Mouse (Mus musculus) fibroblast of lung, adult 2 months (primary cell): ENCODE data around the gene Spaar.
A peak's percentile ranks its signal among the peaks of the same experiment; 100 is the strongest.

Experiments used
- DNase-seq: peaks from one replicate; pipeline ENCODE4 v3.0.0-alpha.2; 2011; ENCODE audit warnings: low read depth

Spaar gene

DNA sequence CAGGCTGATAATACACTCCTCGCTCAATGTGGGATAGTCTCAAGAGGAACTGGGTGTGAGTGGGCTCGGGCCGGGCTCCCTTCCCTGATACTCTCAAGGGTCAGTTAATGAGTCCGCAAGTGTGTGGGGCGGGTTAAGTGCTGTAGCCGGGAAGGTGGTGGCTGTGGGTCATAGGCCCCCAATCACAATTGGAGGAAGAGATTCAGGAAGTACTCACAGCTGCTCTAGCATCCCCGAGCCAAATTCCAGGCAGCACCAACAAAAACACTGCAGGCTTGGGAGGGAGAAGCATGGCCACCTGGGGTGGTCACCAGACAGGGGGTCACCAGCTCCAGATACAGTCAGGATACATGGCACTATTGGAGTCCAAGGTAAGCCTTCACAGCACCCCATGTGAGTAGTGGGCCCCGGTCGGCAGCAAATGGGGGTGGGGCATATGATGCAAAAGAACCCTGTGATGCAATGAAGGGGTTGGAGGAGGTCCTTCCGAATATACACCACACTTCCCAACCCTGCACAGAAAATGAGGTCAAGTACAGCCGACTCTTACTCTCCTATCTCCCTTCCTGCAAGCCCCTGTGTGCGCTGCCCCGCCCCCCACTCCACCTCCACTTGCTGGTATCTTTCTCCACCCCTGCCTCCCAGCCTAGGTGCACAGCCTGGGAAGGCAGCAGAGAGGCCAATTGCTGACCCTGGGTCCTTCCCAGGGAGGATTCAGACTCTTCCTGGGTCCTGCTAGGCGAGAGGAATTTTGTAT lies at the start of gene Spaar:
Spaar (plus strand) TSS at position 241 of the 757 bp plus-strand sequence.
- no peak for DNase-seq

DNA sequence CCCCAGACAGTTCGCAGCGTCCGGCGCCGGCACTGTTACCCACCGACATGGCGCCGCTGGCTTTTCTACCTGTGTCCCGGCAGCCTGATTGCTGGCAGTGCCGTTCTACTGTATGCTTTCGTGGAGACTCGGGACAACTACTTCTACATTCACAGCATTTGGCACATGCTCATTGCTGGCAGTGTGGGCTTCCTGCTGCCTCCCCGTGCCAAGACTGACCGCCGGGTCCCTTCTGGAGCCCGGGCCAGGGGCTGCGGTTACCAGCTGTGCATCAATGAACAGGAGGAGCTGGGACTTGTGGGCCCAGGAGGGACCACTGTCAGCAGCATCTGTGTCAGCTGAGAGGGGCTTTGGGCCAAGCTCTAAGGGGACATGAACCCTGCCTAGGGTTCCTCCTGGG lies 39.8 kb upstream of the Spaar start:
- no peak for DNase-seq

DNA sequence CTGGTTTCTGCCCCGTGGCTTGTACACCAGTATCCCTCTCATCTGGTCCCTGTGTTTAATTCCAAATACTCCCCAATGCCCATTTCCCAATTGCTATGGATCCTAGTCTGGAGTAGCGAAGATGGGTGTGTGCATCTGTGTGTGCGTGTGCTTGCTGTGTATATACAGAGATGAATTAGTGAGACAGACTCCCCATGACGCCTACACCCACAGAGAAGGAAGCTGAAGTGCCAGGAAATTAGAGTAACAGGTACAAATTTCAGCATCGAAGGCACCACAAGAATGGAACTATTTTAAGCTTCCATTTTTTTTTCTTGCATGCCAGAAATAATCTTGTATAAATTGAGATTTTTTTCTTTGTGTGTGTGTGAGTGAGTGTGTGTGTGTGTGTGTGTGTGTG lies 38.8 kb upstream of the Spaar start:
- DNase-seq = no peak

DNA sequence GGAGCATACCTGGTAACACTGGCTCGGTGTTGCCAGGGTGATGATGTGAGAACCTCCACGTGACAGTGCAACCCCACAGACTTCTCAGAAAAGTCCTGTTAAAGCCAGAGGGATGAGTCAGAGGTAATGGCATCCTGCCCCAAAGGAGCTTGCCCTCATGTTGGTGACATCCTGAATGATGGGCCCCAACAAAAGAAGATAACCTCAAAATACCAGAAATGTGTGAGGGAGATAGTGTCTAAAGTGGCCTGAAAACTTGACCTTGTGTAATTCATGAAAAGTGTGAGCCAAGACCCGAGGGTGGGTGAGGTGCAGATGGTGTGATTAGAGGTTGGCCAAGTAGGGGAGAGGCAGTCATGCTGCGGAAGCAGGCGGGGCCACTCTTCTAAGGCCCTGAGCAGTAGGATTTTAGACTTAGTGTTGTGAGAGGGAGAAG lies 36.0 kb upstream of the Spaar start:
- DNase-seq = no peak

DNA sequence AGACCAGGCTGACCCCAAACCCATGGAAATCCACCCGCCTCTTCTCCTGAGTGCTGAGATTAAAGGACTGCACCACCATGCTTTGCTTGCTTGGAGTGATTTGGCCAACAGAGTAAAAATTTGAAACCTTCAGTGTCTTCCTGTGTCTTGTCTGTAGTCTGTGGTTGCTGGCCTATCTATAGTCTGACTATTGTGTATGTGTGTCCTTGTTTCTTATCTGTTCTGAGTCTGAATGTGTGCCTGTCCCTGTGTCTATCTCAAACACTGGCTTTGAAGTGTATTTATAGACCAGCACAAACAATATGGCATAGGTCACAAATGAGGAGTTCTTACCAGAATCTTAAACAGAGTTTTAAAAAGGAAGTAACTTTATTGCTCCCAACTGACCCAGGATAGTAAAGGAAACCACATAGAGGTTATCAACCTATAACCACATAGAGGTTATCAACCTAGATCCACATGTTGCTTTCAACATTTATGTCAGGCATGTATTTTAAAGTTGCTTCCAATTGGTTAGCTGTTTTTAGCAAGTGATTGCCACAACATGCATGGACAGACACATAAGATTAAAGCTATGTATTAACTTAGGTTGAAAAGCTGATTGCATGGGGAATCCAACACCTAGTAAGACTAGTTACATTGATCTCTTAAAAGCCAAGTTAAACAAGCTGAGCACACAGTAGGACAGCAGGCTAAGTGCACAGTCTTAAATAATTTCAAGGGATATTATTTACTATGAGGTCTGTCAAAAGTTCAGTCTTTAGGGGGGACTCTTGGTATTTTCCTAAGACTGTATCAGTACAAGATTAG lies 35.2 kb upstream of the Spaar start:
- DNase-seq = no peak

DNA sequence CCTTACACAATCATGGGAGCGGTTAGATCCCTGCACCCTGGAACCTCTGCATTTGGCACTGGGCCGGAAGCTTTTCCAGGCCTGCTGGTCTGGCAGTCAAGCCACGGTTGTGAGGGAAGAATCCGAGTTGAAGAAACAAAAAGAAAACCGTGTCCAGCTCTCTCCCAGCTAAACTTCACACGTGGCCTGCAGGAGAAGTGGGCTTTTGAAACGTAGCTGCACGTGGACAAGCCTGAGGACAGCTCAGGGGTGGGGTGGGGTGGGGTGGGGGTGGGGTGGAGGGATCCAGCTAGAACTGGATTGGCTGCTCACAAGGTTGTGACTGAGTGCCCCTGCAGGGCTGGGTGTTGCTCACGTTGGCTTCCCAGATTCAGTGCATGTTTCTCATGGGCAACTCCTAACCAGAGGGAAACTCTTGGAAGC lies 34.6 kb upstream of the Spaar start:
- DNase-seq = no peak

DNA sequence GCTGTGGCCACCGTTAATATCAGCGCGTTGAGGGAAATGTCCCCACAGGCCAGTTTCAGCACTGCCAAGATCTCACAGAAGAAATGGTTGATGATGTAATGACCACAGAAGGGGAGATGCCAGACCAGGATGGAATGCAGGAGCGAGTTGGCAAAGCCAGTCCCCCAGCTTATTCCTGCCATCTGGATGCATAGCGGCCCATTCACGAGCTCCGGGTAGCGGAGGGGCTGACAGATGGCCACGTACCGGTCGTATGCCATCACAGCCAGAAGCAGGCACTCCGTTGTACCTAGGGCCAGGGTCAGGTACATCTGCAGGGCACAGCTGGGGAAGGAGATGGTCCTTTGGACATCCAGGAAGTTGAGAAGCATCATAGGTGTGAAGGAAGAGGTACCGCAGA lies 33.3 kb upstream of the Spaar start:
- DNase-seq = no peak

DNA sequence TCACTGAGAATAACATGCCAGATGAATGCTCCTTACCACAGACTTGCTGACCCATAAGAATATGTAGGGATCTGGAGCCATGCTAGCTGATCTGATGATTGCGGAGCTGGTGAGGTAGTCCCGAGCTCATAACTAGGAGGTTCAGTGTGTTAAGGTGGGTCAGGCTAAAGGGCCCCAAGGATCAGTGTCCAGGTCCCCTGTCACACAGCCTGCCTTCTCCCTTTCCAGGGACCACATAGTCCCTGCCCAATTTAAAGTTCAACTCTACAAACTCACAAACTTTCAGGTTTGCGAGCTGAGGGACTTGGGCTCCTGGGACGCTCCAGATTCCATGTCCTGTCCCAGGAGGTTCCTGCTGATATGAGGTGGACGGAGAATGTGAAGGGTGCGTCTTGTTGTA lies 29.1 kb upstream of the Spaar start, which contains the start of gene Olfr70:
Olfr70 (minus strand) TSS at position 101 of the 400 bp plus-strand sequence.
- no peak for DNase-seq

DNA sequence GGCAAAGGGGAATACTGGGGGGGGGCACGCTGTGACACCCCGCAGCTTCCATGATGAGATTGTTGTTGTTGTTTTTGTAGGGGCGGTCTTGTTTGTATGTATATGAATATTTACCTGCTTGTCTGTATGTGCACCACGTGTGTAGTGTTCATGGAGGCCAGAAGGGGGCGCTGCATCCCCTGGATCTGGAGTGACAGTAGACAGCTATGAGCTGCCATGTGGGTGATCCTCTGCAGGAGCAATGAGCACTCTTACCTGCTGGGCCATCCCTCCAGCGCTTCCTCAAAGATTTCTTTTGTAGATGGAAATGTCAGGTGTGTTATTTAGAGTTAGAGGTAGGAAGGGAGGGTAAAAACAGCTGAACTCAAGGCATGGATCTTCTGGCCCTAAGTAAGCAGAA lies 26.4 kb upstream of the Spaar start:
- no peak for DNase-seq

DNA sequence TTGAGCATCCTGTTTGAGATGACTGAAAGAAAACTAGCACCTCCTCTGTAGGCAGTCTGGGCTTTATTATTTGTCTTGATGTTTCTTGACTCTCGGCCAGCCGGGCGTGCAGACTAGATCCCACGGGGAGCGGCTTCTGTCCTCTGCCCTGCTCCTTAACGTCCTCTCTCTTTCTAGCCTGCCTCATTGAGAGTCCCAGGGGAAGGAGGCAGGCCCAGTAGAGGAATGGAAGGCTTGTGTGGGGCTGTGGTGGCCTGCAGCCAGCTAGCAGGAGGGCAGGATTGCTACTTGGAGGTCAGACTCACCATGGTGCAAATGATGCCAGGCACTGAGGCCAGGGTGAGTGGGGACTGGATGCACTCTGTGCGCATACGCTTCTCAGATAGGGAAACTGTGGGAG lies 26.0 kb upstream of the Spaar start:
- no peak for DNase-seq

DNA sequence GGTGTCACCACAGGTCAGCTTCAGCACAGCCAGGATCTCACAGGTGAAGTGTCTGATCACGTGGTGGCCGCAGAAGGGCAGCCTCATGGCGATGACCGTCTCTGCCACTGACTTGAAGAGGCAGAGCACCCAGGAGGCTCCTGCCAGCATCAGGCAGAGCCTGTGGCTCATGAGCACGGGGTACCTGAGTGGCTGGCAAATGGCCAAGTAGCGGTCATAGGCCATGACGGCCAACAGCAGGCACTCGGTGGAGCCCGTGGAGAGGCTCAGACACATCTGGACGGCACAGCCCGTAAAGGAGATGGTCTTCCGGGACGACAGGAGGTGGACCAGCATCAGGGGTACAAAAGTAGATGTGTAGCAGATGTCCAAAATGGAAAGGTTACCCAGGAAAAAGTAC lies 23.8 kb upstream of the Spaar start:
- no peak for DNase-seq

DNA sequence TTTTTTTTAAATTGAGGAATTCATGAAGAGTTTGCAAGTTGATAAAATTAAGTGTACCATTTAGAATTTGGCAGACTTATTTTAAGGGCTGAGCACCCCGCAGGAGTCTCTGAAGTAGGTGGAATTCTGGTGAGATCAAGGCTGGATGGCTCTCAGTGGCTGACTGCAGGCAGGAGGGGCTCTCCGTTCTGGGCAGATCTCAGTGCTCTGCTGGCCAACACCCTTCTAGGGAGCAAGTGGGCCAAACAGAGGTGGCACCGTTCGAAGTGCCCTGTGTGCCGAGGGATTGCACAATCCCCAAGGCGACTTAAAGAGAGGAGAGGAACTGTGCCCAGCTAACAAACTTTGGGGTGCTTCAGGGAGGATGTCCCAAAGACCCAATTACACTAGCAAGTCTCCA lies 20.0 kb upstream of the Spaar start, which contains the start of gene Olfr71:
Olfr71 (minus strand) TSS at position 387 of the 400 bp plus-strand sequence.
- DNase-seq = no peak

DNA sequence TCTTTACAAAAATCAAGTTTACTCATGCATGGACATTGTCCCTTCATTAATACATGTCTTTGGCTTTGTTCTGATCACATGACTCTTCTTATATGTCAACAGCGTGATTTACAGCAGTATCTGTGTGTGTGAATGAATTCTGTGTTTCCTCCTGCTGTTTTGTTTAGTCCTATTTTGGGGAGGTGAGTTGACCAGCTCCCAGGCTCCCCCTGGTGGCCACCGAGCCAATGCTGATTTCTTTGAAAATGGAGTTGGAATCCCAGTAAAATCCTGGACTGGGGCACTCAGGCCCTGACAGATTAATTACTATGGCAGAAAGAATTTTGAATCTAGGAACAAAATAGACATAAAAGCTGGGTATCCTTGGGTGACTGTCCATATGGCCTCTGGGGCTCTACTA lies 18.0 kb upstream of the Spaar start:
- DNase-seq = no peak

DNA sequence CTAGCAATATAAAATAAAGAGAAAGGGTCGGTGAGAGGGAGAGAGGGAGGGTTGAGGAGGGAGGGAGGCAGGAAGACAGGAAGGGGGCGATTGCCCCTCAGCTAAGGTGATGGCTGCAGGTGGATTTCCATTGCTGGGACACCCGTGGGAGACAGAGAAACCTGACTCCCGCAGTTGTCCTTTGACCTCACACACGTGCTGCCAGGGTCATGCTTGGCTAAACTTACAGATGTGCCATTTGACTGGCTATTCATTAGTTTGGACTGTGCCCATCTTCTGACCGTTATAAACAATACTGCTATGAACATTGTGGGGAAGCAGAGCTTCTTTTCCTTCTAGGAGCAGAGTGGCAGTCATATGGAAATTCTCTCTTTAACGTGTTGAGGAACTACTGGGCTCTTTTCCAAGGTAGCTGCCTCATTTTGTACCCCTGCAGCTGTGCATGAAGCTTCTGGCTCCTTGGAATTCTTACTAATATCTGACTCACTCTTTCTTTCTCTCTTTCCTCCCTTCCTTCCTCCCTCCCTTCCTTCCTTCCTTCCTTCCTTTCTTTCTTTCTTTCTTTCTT lies 16.1 kb upstream of the Spaar start:
- DNase-seq = no peak

DNA sequence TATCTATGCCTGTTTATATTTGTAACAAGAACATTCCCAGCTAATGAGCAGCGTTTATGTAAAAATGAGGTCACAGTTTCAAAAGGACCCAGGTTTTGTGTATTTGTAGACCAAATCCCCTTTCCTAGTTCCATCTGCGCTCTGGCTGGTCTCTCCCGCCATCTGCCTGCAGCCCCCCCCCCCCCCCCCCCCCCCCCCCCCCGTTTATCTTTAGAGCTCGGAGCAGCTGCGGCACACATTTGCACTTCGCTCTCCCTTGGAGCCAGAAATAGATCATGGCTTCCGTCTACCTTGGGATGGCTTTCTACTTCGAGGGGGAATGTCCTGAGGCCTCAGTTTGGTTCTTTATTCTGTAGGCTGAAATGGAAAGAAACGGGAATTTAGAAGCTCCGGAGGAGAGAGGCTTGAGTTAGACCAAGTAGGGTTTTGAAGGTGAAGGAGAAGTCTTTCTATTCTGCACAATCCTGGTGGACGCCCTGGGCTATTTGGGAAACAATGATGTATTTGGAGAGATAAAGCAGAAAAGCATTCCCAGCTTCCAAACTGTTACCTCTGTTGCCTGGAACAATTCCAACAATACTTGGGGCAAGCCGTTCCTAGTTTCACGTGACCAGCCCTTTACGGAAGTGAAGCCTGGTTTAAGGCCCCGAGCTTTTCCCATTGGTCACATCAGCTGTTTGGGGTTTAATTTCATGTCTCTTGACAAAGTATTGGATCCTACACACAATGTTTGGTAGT lies 9.2 kb upstream of the Spaar start:
- DNase-seq = no peak

DNA sequence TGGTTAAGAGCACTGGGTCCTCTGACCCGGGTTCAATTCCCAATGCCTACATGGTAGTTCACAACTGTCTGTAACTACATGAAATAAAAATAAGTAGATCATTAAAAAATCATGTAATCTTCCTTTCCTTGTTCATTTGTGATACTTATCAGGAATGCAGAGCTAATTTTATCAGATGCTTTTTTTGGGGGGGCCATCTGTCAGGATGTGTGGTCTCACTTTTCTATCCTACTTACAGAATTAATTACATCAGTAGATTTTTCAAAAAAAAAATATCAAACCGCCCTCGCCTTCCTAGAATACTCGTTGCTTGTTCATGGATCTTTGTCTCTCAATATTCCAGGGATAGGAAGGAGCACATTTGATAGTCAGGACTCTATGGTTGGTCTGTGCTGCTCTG lies 7.6 kb upstream of the Spaar start:
- no peak for DNase-seq

DNA sequence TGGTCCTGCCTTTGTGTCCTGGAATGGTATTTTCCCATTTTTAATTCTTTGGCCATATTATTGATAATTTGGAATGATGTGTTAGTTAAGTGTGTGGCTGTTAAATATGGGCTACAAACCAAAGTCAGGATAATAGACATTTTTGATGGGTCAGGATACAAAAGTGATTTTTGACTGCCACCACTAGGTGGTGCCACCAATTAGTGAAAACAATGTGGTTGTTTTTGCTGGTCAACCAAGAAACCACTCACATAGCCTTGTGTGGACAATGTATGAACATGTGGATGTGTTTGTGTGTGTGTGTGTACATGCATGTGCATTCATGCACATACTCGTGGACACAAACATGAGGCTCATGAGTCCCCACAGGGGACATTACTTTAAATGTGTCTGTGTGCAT lies 5.1 kb upstream of the Spaar start:
- peak; percentile 44 for DNase-seq

DNA sequence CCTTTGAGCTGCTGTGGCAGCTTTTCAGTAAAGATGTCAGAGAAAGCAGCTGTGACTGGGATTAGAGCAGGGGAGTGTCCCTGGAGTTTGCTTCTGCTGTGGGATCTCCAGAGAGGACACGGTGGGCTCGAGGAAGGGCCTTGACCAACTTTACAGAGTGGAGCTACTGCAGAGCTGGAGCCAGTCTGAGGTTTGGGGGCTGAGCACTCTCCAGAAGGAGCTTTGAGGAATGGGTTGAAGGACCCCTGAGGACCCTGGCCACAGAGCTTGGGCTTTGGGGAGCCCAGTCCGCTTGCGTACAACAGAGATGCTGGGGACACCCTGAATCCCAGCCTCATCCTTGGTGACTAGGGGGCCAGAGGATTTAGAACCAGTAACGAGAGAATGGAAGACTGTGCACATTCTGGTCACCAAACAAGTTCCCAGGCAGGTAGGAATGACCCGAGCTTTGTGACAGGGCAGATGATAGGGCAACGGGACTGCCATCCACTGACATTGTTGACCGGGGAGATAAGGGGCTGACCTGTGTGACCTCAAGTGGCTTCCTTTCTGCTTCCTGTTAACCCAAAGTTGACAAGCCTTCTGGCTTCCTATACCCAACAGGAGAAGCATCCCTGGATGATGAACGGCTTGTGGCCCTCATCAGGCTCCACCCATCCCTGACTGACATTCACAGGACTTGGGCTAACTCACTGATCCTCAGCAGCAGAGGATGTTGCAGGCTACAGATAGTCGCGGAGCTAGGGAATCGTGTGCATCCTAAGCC lies 3.4 kb upstream of the Spaar start:
- DNase-seq = no peak

DNA sequence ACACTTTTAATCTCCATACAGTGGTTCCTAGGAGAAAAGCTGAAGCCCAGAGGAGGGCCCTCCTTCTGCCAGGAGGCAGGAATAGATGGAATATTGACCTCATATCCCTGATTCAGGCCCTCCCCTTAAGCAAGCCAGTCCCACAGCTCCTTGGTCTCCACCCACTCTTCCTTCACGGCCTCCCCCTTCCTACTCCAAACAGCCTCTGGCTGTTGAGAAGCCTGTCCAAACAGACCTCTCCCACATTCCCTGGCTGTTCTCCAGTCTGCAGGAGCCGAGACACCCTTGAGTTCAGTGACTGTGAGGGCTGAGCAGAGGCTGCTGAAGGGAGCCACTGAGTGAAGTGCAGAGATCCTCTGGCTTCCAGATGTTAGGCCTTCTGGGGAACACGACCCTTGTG lies 2.8 kb upstream of the Spaar start, which contains the start of gene Hrct1:
Hrct1 (plus strand) TSS at position 194 of the 400 bp plus-strand sequence.
- DNase-seq = peak; percentile 89

DNA sequence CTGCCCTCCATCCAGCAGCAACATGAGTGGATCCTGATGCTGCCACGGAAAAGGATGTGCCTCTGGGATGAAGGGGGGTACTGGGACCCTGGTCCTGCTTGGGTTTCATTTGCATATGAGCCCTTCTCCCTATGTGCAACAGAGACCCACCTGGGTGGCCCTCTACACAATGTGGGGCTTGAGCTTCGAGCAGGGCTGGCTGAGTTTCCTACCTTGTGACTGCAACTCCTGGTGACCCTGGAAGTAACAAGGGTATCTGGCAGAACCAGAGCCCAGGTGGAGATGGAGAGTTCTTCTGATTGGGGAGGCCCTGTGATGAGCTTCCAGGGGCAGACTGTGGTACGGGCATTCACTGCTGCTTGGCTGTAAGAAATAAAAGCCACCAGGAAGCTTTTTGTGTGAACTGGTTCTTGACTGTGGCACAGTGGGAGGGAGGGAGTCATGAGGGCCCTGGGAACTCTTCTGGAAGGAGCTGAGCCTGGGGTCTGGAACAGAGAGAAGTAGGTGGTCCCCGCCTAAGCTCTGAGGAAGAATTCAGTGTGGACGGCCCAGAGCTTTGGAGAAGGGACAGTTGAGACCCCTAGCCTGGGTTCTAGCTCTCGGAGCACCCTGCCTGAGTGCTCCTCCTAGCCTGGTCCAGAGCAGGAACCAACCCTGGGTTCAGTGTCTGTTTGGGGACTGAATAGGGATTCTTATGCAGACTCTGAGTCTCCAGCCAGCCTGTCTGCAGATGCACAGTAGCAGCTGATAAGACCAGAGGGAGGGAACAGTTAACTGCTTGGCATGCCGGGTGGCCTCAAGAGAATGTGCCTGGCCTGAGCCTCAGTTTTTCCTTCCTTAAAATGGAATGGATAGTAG lies 1.9 kb upstream of the Spaar start:
- DNase-seq = no peak
